Mouse (Mus musculus) heart, adult 2 months (tissue): Measurements from ENCODE around the gene Mark2. TPM values are rescaled to one million over a fixed set of nuclear protein-coding genes. Genes with fewer than 3 reads are reported as not detected.
A peak's percentile ranks its signal among the peaks of the same experiment; 100 is the strongest.

Source experiments
- DNase-seq, 2 experiments: peaks; one replicate each; pipeline ENCODE4 v3.0.0; 2021
- H3K27ac ChIP-seq: fragments of 200-600 bp; 2 replicates; pipeline ENCODE4 v1.8.1; 2022
- H3K27me3 ChIP-seq: fragments of 200-500 bp; 2 replicates; pipeline ENCODE4 v1.6.1; 2012; ENCODE audit warnings: mild to moderate bottlenecking, low read length, inconsistent platforms, mixed read lengths; ENCODE audit not compliant: control insufficient read depth, insufficient read depth
- H3K36me3 ChIP-seq: fragments of 200-500 bp; 2 replicates; pipeline ENCODE4 v1.6.1; 2012; ENCODE audit warnings: low read length, inconsistent platforms; ENCODE audit not compliant: control insufficient read depth, insufficient read depth
- H3K4me1 ChIP-seq: fragments of 200-500 bp; 2 replicates; pipeline ENCODE4 v1.6.1; 2011; ENCODE audit warnings: low read length; ENCODE audit not compliant: control insufficient read depth, insufficient read depth
- H3K4me3 ChIP-seq: fragments of 200-600 bp; 2 replicates; pipeline ENCODE4 v1.8.1; 2022
- H3K79me2 ChIP-seq: fragments of 200-500 bp; replicated peaks from 2 replicates; pipeline ENCODE4 v1.6.1; 2012; ENCODE audit warnings: mild to moderate bottlenecking, inconsistent platforms, low read length, moderate library complexity, mixed read lengths; ENCODE audit not compliant: control insufficient read depth, insufficient read depth
- H3K9ac ChIP-seq: fragments of 200-500 bp; 2 replicates; pipeline ENCODE4 v1.6.1; 2012; ENCODE audit warnings: low read depth, mild to moderate bottlenecking, control low read depth, inconsistent platforms, low read length, mixed read lengths
- CTCF ChIP-seq: fragments of 200-600 bp; IDR thresholded peaks from 2 replicates; pipeline ENCODE4 v1.8.1; 2022; ENCODE audit warnings: antibody characterized with exemption, mild to moderate bottlenecking, moderate library complexity
- EP300 ChIP-seq: fragments of 200-500 bp; IDR thresholded peaks from 2 replicates; pipeline ENCODE4 v1.6.1; 2011; ENCODE audit warnings: low read depth, low read length, control low read depth; ENCODE audit not compliant: insufficient read depth
- POLR2A ChIP-seq: fragments of 200-500 bp; IDR thresholded peaks from 2 replicates; pipeline ENCODE4 v1.6.1; 2011; ENCODE audit warnings: mild to moderate bottlenecking, low read depth, low read length, control low read depth; ENCODE audit not compliant: insufficient read depth
- WGBS: fragments of 180-500 bp; shearing (Covaris S2); methylation state at CpG from one replicate; pipeline ENCODE4 v1.1.7; 2018; 5-methylcytosine and 5-hydroxymethylcytosine counted together
- intact Hi-C: fragments of 180-260 bp; cut with DNase I; formaldehyde crosslinking; loops from one replicate; pipeline ENCODE4 v1.15.1; 2025
- long read RNA-seq: library from polyadenylated mRNA; stranded (forward); transcript quantifications from one replicate; pipeline ENCODE4 v2.0.0, GENCODE M21; 2021
- polyA plus RNA-seq: library from polyadenylated mRNA; depleted of rRNA; stranded (reverse); fragments of >200 nt; gene quantifications from 2 replicates; pipeline ENCODE4 v1.2.3, GENCODE M21; 2012; rRNA removed
- total RNA-seq, 2 experiments: library from RNA; stranded (reverse); gene quantifications; 2 replicates each; pipeline ENCODE4 v1.2.3; 2021

The Mark2 gene
- 10 to 100 TPM; 46.2 to 53.8 TPM for total RNA-seq
- 53.1 and 56.7 TPM in 2 replicates for polyA plus RNA-seq
- long read RNA-seq, full-length matches to known transcripts: 32 of 58 reads
- long read RNA-seq, partial matches to known transcripts: 3 of 58 reads
- long read RNA-seq, other reads (novel, unspliced or antisense): 23 of 58 reads

DNA sequence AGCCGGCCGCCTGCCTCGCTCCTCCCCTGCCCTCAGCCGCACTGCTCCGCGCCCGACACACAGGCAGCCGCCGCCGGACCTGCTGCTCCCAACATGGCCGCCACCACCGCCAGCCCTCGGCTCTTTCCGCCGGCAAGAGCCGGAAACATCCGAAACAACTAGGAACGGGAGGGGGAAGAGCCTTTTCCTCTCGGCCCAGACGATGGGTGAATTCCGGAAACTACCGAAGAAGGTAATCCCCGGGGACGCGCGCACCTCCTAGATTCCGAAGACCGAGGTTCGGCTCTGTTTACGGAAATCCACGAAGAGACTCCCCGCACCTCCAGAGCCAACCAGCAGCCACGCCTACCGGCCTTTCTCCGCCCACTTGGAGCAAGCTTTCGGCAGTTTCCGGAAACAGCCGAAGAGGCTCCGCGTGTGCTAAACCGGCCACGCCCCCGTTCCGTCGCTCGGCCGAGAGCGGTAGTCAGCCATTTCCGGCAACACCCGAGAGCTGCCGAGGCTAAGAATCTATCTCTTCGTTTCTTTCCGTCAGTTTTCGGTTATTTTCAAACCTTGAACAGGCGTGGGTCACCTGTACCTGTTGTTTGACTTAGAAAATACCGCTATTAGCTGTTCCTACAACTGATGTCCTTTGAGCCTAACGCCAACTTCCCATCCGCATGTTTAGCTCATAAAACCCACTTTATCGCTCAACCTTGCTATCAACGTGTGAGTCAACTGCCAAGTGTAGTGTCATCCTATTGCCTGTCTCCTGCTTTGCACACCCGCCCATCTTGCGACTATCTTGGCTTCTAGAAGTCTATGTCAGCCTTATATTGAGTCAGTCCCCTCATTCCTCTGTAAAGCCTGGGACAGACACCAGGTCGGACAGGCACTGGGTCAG, at the start of gene Mark2:
Gene Mark2 (minus strand): TSS at position 349 of the 886 bp plus-strand sequence.
- peaks cover 21% of the 10 kb centered on the region for H3K4me1 ChIP-seq
- H3K27me3 ChIP-seq: no peaks in the 10 kb centered on the region
- TF ChIP-seq POLR2A (peak; percentile 44), EP300 (0 out of 2 replicates have a peak, but pooled peaks have one; percentile 5), CTCF (no peak)
- H3K36me3 ChIP-seq: peaks cover 4% of the 10 kb centered on the region
- intact Hi-C loops: loop anchor here (2.0 to 10.0 kb wide), 5 partner anchors 34 to 277 kb away; partner anchors contain the start of genes 2700081O15Rik, Cox8a and Spindoc
- peaks cover 4% of the 10 kb centered on the region; the same call in 1 of the 2 replicates for H3K79me2 ChIP-seq
- peak within 1 kb of the TSS; percentile 94 for H3K9ac ChIP-seq
- H3K4me3 ChIP-seq: peak within 1 kb of the TSS; percentile 93
- DNase-seq: peak; percentile 98 to 99
- H3K27ac ChIP-seq: peak within 1 kb of the TSS; percentile 84
- 1% methylated on average over 63 of the region's 63 CpGs for WGBS

DNA sequence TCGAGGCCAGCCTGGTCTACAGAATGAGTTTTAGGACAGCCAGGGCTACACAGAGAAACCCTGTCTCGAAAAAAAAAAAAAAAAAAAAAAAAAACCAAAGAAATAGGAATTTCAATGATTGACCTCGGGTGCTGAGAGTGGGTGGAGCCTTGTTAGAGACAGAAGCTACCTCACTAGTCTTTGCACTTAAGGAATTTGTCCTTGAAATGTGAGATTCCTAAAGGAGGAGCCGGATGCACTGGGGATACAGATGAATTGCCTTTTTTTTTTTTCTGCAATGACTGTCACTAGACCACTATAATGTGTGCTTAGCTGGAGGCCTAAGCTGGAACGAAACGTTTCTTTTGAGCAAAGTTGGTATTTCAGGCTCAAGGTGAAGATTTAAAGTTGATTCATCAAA, 46.8 kb upstream of the Mark2 start:
- no peak overlapping the region for H3K4me3 ChIP-seq
- H3K36me3 ChIP-seq: no peaks in the 10 kb centered on the region
- no peak overlapping the region for H3K9ac ChIP-seq
- H3K27ac ChIP-seq: no peak overlapping the region
- no peaks in the 10 kb centered on the region for H3K79me2 ChIP-seq
- 85% methylated on average over 6 of the region's 6 CpGs for WGBS
- no peak for TF ChIP-seq EP300
- no peak for TF ChIP-seq POLR2A
- no peak for TF ChIP-seq CTCF
- H3K27me3 ChIP-seq: no peaks in the 10 kb centered on the region
- H3K4me1 ChIP-seq: peaks cover under 1% of the 10 kb centered on the region; the same call in 1 of the 2 replicates
- intact Hi-C loops: no loop called here
- DNase-seq: no peak

DNA sequence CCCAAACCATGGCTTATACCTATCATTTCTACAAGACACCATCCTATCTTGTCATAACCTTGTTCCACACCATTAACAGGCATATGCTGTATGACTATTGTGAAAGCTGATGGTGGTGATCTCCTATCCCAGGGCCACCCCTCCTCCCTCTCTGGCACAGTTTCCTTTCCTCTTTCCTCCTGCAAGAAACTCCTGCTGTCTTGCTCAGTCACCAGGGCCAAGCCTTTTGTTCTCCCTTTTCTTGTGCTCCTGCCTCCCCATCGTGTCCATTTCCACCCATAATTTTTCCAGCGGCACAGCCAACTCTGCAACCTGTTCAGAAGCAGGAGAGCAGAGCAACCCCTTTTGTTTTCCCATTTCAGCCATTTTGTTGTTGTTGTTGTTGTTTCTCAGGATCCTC, 44.4 kb upstream of the Mark2 start:
- Histone ChIP-seq H3K79me2 (peaks cover 4% of the 10 kb centered on the region; the same call in 1 of the 2 replicates), H3K27ac (no peak overlapping the region), H3K9ac (no peak overlapping the region), H3K4me1 (peaks cover 3% of the 10 kb centered on the region; the same call in 1 of the 2 replicates), H3K27me3 (no peaks in the 10 kb centered on the region), H3K4me3 (no peak overlapping the region), H3K36me3 (no peaks in the 10 kb centered on the region; the same call in 1 of the 2 replicates)
- intact Hi-C loops: no loop called here
- 44% methylated on average over 2 of the region's 2 CpGs for WGBS
- no peak for DNase-seq
- TF ChIP-seq EP300: no peak
- TF ChIP-seq CTCF: no peak
- TF ChIP-seq POLR2A: no peak

DNA sequence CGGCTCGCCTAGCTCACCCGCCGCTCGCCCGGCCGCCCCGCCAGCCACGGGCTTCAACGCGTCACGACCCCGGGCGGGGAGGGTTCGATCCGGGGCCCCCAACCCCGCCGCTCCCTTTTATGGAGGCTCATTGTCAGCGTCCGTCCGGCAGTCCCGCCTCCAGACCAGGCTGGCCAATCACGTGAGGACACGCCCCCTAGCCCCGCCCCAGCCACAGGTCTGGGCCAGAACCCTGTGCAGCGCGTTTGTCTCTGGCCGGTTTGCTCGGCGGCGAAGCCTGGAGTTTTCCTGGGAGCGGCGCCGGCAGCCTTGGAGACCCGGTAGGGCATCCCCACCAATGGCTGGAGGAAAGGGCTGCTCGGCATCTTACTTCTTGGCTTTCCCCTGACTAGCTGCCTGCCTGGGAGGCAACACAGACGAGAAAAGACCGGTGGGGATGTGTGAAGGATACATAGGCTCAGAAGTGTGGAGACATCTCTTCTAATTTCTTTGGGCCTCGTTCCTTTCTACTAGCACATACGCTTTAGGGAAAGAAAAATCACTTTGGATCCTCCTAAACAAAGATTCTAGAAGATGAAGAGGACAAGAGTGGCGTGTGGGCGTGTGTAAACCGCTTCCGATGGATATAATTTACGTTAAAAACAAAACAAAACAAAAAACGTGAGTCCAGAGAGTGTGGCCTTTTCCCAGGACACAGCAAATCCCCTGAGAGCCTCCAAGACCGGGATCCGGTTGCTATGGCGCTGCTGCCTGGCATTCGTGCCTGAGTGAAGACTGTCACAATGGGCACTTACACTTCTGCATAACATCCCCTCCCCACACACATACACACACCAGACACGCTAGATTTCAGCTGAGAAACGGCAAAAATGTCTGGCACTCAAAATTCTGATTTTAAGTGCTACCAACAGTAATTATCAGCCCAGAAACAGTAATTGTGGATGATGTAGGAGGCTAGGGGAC, 41.5 kb upstream of the Mark2 start, which contains the start of gene Spindoc:
Gene Spindoc (minus strand): TSS at position 92 of the 963 bp plus-strand sequence.
- intact Hi-C loops: loop anchor here (1.0 to 2.0 kb wide), 2 partner anchors 33 to 40 kb away; no protein-coding TSS in a partner anchor
- peak within 1 kb of the TSS; percentile 96 for H3K27ac ChIP-seq
- peak within 1 kb of the TSS; percentile 99 for H3K4me3 ChIP-seq
- H3K27me3 ChIP-seq: no peaks in the 10 kb centered on the region
- H3K36me3 ChIP-seq: no peaks in the 10 kb centered on the region; the same call in 1 of the 2 replicates
- peak; percentile 98 to 100 for DNase-seq
- WGBS: 1% methylated on average over 52 of the region's 52 CpGs
- H3K9ac ChIP-seq: peak within 1 kb of the TSS; percentile 93
- peaks cover 4% of the 10 kb centered on the region; the same call in 1 of the 2 replicates for H3K79me2 ChIP-seq
- peaks cover 3% of the 10 kb centered on the region; the same call in 1 of the 2 replicates for H3K4me1 ChIP-seq
- TF ChIP-seq EP300: no peak
- peak; percentile 85 for TF ChIP-seq POLR2A
